Mouse (Mus musculus): ENCODE measurements at regions not wholly inside any gene's neighbourhood (a gene's known extent, or its start where the extent isn't known, plus 50 kb on each side); places are given as distances from the start of the nearest gene placed in this dataset.

GRCm38 (mm10) chr12:104562961-104563360, 89.8 kb upstream of the Gsc start:
- no peak for DNase-seq

- DNase-seq = no peak
These were observed 87.9 kb upstream of the Gsc start for GRCm38 (mm10) chr12:104560934-104561565.

- peak; percentile 82 for DNase-seq
These were observed 84.6 kb upstream of the Gsc start for GRCm38 (mm10) chr12:104557761-104558160.

- DNase-seq = peak; percentile 16
These were observed 84.2 kb upstream of the Gsc start for GRCm38 (mm10) chr12:104557307-104557706.

GRCm38 (mm10) chr12:104548586-104548985, 75.5 kb upstream of the Gsc start:
- DNase-seq = no peak

GRCm38 (mm10) chr12:104547561-104547960, 74.4 kb upstream of the Gsc start:
- DNase-seq = no peak

GRCm38 (mm10) chr12:104545993-104546769, 73.1 kb upstream of the Gsc start:
- no peak for DNase-seq

- no peak for DNase-seq
These were observed 66.8 kb upstream of the Gsc start for GRCm38 (mm10) chr12:104539911-104540310.

- DNase-seq = no peak
These were observed 65.3 kb upstream of the Gsc start for GRCm38 (mm10) chr12:104538436-104538835.

- DNase-seq = no peak
These were observed 58.6 kb upstream of the Gsc start for GRCm38 (mm10) chr12:104531512-104532447.

GRCm38 (mm10) chr12:104530586-104530985, 57.5 kb upstream of the Gsc start:
- DNase-seq = no peak
